Mouse (Mus musculus) limb, embryonic 11.5 days (tissue): Measurements from ENCODE around the gene Mrps10. TPM values are rescaled to one million over a fixed set of nuclear protein-coding genes. Genes with fewer than 3 reads are reported as not detected.
A peak's percentile ranks its signal among the peaks of the same experiment; 100 is the strongest.
"Not testable (repeated sequence)": the region's sequence is repeated elsewhere in the genome, so short reads cannot be mapped to it uniquely, and the experiment has no call there.

ENCODE experiments used
- ATAC-seq: fragments of 200-750 bp; cut with Nextera tagmentation; 2 replicates; pipeline ENCODE4 v1.8.0; 2017; ENCODE audit warnings: low read depth; ENCODE audit not compliant: insufficient number of reproducible peaks, low FRiP score, low TSS enrichment
- DNase-seq: peaks from one replicate; pipeline ENCODE4 v3.0.0-alpha.2; 2015; ENCODE audit warnings: low spot score
- H3K27ac ChIP-seq: fragments of 300-500 bp; sonication (generic); replicated peaks from 2 replicates; pipeline ENCODE4 v1.5.1; 2014; ENCODE audit warnings: low read depth, mild to moderate bottlenecking, low read length
- H3K27me3 ChIP-seq: fragments of 300-500 bp; sonication (generic); 2 replicates; pipeline ENCODE4 v1.6.1; 2014; ENCODE audit warnings: mild to moderate bottlenecking, low read length, mixed read lengths; ENCODE audit not compliant: control insufficient read depth, insufficient read depth
- H3K36me3 ChIP-seq: fragments of 300-500 bp; sonication (generic); 2 replicates; pipeline ENCODE4 v1.6.1; 2014; ENCODE audit warnings: mild to moderate bottlenecking, low read length, moderate library complexity, mixed read lengths; ENCODE audit not compliant: control insufficient read depth, insufficient read depth
- H3K4me1 ChIP-seq: fragments of 300-500 bp; sonication (generic); 2 replicates; pipeline ENCODE4 v1.6.1; 2014; ENCODE audit warnings: low read length, mixed read lengths; ENCODE audit not compliant: control insufficient read depth, insufficient read depth
- H3K4me2 ChIP-seq: fragments of 300-500 bp; sonication (generic); 2 replicates; pipeline ENCODE4 v1.6.1; 2014; ENCODE audit warnings: low read depth, mild to moderate bottlenecking, moderate library complexity; ENCODE audit not compliant: severe bottlenecking
- H3K4me3 ChIP-seq: fragments of 300-500 bp; sonication (generic); 2 replicates; pipeline ENCODE4 v1.5.1; 2014; ENCODE audit warnings: low read depth, low read length
- H3K9ac ChIP-seq: fragments of 300-500 bp; sonication (generic); 2 replicates; pipeline ENCODE4 v1.6.1; 2014; ENCODE audit warnings: mild to moderate bottlenecking, low read length
- H3K9me3 ChIP-seq: fragments of 300-500 bp; sonication (generic); 2 replicates; pipeline ENCODE4 v1.6.1; 2016; ENCODE audit warnings: low read length; ENCODE audit not compliant: control insufficient read depth
- WGBS: fragments of 180-500 bp; shearing (Covaris S2); extraction: QIAGEN DNeasy Blood & Tissue Kit; methylation state at CpG from one replicate; pipeline ENCODE4 v1.1.7; 2014; 5-methylcytosine and 5-hydroxymethylcytosine counted together
- polyA plus RNA-seq: library from polyadenylated mRNA; unstranded; fragments of >200 nt; fragmentation: Nextera tagmentation; extraction: Ambion mirVana; gene quantifications from 2 replicates; pipeline ENCODE4 v1.2.1, GENCODE M21; 2014

The Mrps10 gene
- polyA plus RNA-seq, 1 experiment from 2014 or later = 79.9 TPM

DNA sequence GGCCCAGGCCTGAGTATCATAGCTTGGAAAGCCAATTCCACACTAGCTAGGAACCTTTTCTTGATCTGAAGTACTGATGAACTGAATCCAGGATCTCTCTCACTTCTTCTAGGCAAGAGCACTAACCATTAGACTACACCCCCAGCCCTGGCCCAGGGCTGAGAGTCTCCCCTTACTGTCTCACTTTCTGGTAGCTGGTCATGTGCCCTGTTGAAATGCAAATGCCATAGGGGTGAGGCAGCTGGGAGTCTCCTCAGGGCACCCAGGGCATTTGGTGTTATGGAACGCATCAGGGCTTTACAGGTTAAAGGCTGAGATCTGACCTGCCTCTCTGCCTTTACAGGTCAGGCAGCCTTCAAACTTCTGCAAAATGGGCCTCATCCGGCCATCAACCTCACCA, 51.5 kb downstream of the Mrps10 start:
- H3K27ac ChIP-seq = no peak overlapping the region
- H3K36me3 ChIP-seq = no peaks in the 10 kb centered on the region
- H3K4me2 ChIP-seq = no peak overlapping the region
- WGBS = 72% methylated on average over 2 of the region's 2 CpGs
- no peaks in the 10 kb centered on the region for H3K27me3 ChIP-seq
- no peaks in the 10 kb centered on the region for H3K4me1 ChIP-seq
- no peak overlapping the region for H3K4me3 ChIP-seq
- no peaks in the 10 kb centered on the region for H3K9me3 ChIP-seq
- no peak for DNase-seq
- ATAC-seq = no peak
- no peak overlapping the region for H3K9ac ChIP-seq

DNA sequence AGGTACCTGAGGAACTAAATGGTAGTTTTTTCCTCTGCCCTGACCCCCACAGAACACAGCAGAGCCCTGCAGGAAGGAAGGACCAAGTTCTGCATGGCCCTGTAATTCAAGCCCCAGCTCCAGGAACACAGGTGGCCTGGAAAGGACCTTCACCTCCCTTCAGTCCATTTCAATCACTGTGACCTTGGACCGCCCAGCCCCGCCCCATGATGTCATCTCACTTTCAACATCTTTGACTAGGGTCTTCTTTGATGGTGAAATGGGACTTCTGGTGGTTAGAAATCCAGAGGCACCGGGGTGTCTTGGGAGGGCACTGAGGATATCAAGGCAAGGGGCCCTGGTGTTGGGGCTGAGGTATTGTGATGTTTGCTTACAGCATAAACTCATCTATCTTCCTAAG, 52.9 kb downstream of the Mrps10 start:
- no peak overlapping the region for H3K27ac ChIP-seq
- no peak overlapping the region for H3K4me2 ChIP-seq
- no peaks in the 10 kb centered on the region for H3K4me1 ChIP-seq
- no peaks in the 10 kb centered on the region for H3K27me3 ChIP-seq
- no peak for ATAC-seq
- no peak overlapping the region for H3K9ac ChIP-seq
- 86% methylated on average over 3 of the region's 3 CpGs for WGBS
- no peak for DNase-seq
- H3K9me3 ChIP-seq = no peaks in the 10 kb centered on the region
- no peak overlapping the region for H3K4me3 ChIP-seq
- H3K36me3 ChIP-seq = no peaks in the 10 kb centered on the region

DNA sequence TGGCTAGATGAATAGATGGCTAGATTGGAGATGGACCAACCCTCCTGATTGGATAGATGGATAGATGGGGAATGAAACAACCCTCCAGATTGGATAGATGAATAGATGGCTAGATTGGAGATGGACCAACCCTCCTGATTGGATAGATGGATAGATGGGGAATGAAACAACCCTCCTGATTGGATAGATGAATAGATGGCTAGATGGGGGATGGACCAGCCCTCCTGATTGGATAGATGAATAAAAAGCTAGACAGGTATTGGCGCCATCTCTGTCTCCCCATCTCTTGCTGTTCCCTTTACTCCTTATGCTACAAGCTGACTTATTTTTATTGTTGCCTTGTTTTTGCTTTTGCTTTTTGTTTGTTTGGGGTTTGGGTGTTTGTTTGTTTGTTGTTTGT, 53.9 kb downstream of the Mrps10 start:
- not testable (repeated sequence) for ATAC-seq, H3K4me3 ChIP-seq, H3K9ac ChIP-seq, H3K4me2 ChIP-seq, H3K36me3 ChIP-seq, DNase-seq, H3K27me3 ChIP-seq, H3K4me1 ChIP-seq, H3K27ac ChIP-seq, H3K9me3 ChIP-seq
- 96% methylated on average over 1 of the region's 1 CpGs for WGBS

DNA sequence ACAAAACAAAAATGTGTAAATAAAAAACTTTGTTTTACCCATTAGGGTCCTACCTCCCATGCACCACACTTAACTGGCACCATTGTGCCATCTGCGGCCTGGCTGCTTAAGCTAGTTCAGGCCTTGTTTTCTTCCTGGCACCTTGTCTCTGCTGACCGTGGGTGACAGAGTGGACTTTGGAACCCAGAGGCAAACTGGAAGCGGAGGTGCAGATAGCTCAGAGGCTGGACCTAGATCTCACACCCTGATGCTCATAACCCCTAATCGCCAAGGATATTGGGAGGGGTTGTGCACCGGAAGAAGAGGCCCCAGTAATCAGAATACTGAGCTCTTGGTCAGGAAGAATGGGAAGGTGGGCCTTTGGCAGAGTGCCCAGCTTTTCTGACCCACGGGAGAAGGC, 55.5 kb downstream of the Mrps10 start:
- Histone ChIP-seq H3K27me3 (no peaks in the 10 kb centered on the region), H3K27ac (no peak overlapping the region), H3K9ac (no peak overlapping the region), H3K4me1 (no peaks in the 10 kb centered on the region; the same call in 1 of the 2 replicates), H3K4me3 (no peak overlapping the region), H3K9me3 (no peaks in the 10 kb centered on the region), H3K36me3 (no peaks in the 10 kb centered on the region; the same call in 1 of the 2 replicates), H3K4me2 (no peak overlapping the region)
- ATAC-seq = no peak
- WGBS = 84% methylated on average over 6 of the region's 6 CpGs
- DNase-seq = no peak

DNA sequence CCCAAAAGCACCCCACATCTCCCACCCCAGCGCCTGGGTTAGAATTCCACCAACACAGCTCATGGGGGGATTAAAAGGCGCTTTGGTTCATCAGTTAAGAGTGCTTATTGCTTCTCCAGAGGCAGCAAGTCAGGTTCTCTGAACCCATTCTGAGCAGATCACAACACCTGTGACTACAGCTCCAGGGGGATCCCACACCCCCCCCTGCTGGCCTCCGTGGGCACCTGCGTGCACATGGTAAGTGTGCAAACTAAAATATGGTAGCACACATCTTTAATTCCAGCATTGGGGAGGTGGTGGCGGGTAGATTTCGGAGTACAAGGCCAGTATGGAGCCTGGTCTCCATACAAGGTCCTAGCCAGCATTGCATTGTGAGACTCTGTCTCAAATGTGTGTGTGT, 58.6 kb downstream of the Mrps10 start:
- 65% methylated on average over 6 of the region's 6 CpGs for WGBS
- Histone ChIP-seq H3K4me3 (no peak overlapping the region), H3K27ac (no peak overlapping the region), H3K9ac (no peak overlapping the region), H3K4me1 (no peaks in the 10 kb centered on the region; the same call in 1 of the 2 replicates), H3K27me3 (no peaks in the 10 kb centered on the region), H3K9me3 (no peaks in the 10 kb centered on the region), H3K4me2 (no peak overlapping the region), H3K36me3 (no peaks in the 10 kb centered on the region; the same call in 1 of the 2 replicates)
- ATAC-seq = no peak
- no peak for DNase-seq

DNA sequence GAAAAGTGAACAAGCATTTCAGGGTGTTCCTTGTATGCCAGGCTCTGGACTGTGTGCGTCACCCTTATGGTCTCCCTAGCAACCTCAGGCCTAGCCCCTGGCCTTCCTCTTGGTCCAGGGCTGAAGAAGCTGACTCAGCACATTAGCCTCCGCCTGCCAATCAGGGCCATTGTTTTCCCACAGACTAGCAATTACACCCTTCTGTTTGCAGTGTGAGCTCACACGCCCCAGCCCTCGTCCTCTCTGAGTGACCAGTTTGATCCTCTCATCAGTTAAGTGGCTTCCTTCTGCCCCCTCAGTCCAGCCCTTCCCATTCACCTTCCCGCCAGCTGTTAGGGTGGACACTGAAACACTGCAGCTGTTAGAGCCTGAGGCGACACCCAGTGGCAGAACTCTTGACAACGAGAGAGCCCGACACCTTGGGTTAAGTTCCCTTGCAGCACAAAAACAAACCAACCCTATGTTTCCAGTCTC, 60.2 kb downstream of the Mrps10 start:
- H3K27me3 ChIP-seq = no peaks in the 10 kb centered on the region
- H3K4me2 ChIP-seq = no peak overlapping the region
- H3K4me3 ChIP-seq = no peak overlapping the region
- H3K9me3 ChIP-seq = no peaks in the 10 kb centered on the region
- peak; percentile 74 for DNase-seq
- no peak overlapping the region for H3K27ac ChIP-seq
- ATAC-seq = no peak; the same call in 1 of the 2 replicates
- H3K9ac ChIP-seq = no peak overlapping the region
- no peaks in the 10 kb centered on the region; the same call in 1 of the 2 replicates for H3K36me3 ChIP-seq
- no peaks in the 10 kb centered on the region; the same call in 1 of the 2 replicates for H3K4me1 ChIP-seq
- 14% methylated on average over 8 of the region's 8 CpGs for WGBS

DNA sequence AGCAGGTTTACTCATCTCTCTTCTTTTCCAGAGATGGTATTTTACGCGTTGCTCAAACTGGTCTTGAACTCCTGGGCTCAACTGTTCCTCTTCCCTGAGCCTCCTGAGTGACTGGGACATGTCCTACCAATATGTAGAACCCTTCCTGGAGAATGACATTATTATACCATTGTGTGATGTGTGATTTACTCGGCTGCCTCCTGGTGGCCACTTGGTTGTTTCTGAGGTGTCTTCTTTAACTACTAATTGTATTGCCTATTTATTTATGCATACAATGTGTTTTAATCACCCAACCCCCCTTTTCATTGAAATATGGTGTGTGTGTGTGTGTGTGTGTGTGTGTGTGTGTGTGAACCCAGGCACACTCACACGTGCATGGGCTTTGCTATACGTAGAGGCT, 62.1 kb downstream of the Mrps10 start:
- ATAC-seq (no peak), DNase-seq (no peak)
- 75% methylated on average over 5 of the region's 5 CpGs for WGBS
- Histone ChIP-seq H3K36me3 (no peaks in the 10 kb centered on the region; the same call in 1 of the 2 replicates), H3K27ac (no peak overlapping the region), H3K27me3 (peaks cover 2% of the 10 kb centered on the region; the same call in 1 of the 2 replicates), H3K4me1 (no peaks in the 10 kb centered on the region; the same call in 1 of the 2 replicates), H3K9ac (no peak overlapping the region), H3K9me3 (no peaks in the 10 kb centered on the region), H3K4me2 (no peak overlapping the region), H3K4me3 (no peak overlapping the region)

Other genes starting within 250 kb of the Mrps10 start
- gene Guca1b, start 16.5 kb downstream of the Mrps10 start, polyA plus RNA-seq = 0.25 and 0.51 TPM in 2 replicates
- 0.23 TPM in 1 of 2 replicates, not detected in the other for gene Guca1a, start 31.7 kb downstream of the Mrps10 start, polyA plus RNA-seq
- gene AI661453, start 67.7 kb downstream of the Mrps10 start, polyA plus RNA-seq = 0.41 and 0.74 TPM in 2 replicates
- 0.12 TPM in 1 of 2 replicates, not detected in the other for gene 1700001C19Rik, start 68.5 kb downstream of the Mrps10 start, polyA plus RNA-seq
- 30.4 and 33.7 TPM in 2 replicates for gene Taf8, start 133.4 kb downstream of the Mrps10 start, polyA plus RNA-seq
- 345 and 350 TPM in 2 replicates for gene Ccnd3, start 136.2 kb downstream of the Mrps10 start, polyA plus RNA-seq
- gene Bysl, start 242.6 kb downstream of the Mrps10 start, polyA plus RNA-seq = 30.7 and 31.6 TPM in 2 replicates
- 49.5 and 50.4 TPM in 2 replicates for gene Med20, start 242.7 kb downstream of the Mrps10 start, polyA plus RNA-seq
- 1.3 and 1.5 TPM in 2 replicates for gene Gm20517, start 242.7 kb downstream of the Mrps10 start, polyA plus RNA-seq